Mouse (Mus musculus) intestine, embryonic 14.5 days (tissue): ENCODE data around the gene Slc17a7. TPM values are rescaled to one million over a fixed set of nuclear protein-coding genes. Genes with fewer than 3 reads are reported as not detected.

Experiments used
- ATAC-seq: fragments of 200-750 bp; cut with Nextera tagmentation; replicated peaks from 2 replicates; pipeline ENCODE4 v1.8.0; 2017; ENCODE audit warnings: low read depth, moderate number of reproducible peaks, moderate TSS enrichment, moderate library complexity; ENCODE audit not compliant: low FRiP score, low TSS enrichment
- DNase-seq: peaks from one replicate; pipeline ENCODE4 v3.0.0-alpha.2; 2018; ENCODE audit warnings: low spot score
- H3K27ac ChIP-seq: fragments of 300-500 bp; sonication (generic); 2 replicates; pipeline ENCODE4 v1.5.1; 2014; ENCODE audit warnings: low read depth, mild to moderate bottlenecking, control low read depth
- H3K27me3 ChIP-seq: fragments of 300-500 bp; sonication (generic); replicated peaks from 2 replicates; pipeline ENCODE4 v1.6.1; 2014; ENCODE audit warnings: low read length, control low read depth; ENCODE audit not compliant: control insufficient read depth, insufficient read depth
- H3K36me3 ChIP-seq: fragments of 300-500 bp; sonication (generic); 2 replicates; pipeline ENCODE4 v1.6.1; 2014; ENCODE audit warnings: low read length, control low read depth; ENCODE audit not compliant: control insufficient read depth, insufficient read depth
- H3K4me1 ChIP-seq: fragments of 300-500 bp; sonication (generic); replicated peaks from 2 replicates; pipeline ENCODE4 v1.6.1; 2014; ENCODE audit warnings: low read length, control low read depth, mixed read lengths; ENCODE audit not compliant: control insufficient read depth, insufficient read depth
- H3K4me2 ChIP-seq: fragments of 300-500 bp; sonication (generic); 2 replicates; pipeline ENCODE4 v1.6.1; 2014; ENCODE audit warnings: low read length
- H3K4me3 ChIP-seq: fragments of 300-500 bp; sonication (generic); 2 replicates; pipeline ENCODE4 v1.5.1; 2014; ENCODE audit warnings: low read depth, low read length, control low read depth, mixed read lengths
- H3K9ac ChIP-seq: fragments of 300-500 bp; sonication (generic); 2 replicates; pipeline ENCODE4 v1.6.1; 2014; ENCODE audit warnings: mild to moderate bottlenecking, low read length
- H3K9me3 ChIP-seq: fragments of 300-500 bp; sonication (generic); 2 replicates; pipeline ENCODE4 v1.6.1; 2016; ENCODE audit warnings: low read length, control low read depth; ENCODE audit not compliant: control insufficient read depth
- WGBS: fragments of 180-500 bp; shearing (Covaris S2); extraction: QIAGEN DNeasy Blood & Tissue Kit; methylation state at CpG from one replicate; pipeline ENCODE4 v1.1.7; 2014; 5-methylcytosine and 5-hydroxymethylcytosine counted together
- microRNA counts: library from miRNA; unstranded; fragments of <30 nt; microRNA quantifications from one replicate; lab custom pipeline; 2016
- microRNA-seq: library from miRNA; unstranded; fragments of <30 nt; microRNA quantifications from one replicate; pipeline ENCODE4, GENCODE M21; 2016
- polyA plus RNA-seq: library from polyadenylated mRNA; unstranded; fragments of >200 nt; fragmentation: Nextera tagmentation; extraction: Ambion mirVana; gene quantifications from 2 replicates; pipeline ENCODE4 v1.2.1, GENCODE M21; 2014

The Slc17a7 gene
- polyA plus RNA-seq, 1 experiment from 2014 or later = 0.07 TPM

GRCm38 (mm10) chr7:45216442-45217183, 52.9 kb downstream of the Slc17a7 start:
- DNase-seq (no peak), ATAC-seq (peak; percentile 82)
- Histone ChIP-seq H3K27me3 (peaks cover 9% of the 10 kb centered on the region), H3K4me1 (peaks cover 19% of the 10 kb centered on the region), H3K9ac (peak overlapping the region; percentile 90), H3K27ac (peak overlapping the region; percentile 97), H3K9me3 (no peaks in the 10 kb centered on the region), H3K4me2 (peak overlapping the region; percentile 83), H3K4me3 (peak overlapping the region; percentile 77), H3K36me3 (peaks cover 42% of the 10 kb centered on the region)
- WGBS = 2% methylated on average over 13 of the region's 13 CpGs

DNA sequence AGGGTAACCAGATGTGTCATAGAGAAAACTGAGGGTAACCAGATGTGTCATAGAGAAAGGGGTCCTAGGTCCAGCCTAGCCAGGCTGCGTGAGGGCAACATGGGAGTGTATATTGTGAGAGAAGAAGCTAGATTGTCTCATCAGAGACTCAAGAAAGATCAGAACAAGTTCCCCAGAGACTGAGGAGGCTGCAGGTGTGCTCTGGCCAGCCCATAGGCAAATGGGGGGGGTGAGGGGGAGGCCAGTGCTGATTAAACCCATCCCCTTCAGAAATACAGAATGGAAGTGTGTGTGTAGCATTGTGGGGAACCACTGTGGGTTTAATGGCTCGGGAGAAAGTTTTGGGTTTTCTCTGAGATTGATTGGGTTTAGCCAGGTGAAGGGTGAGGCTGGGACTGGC, 57.9 kb downstream of the Slc17a7 start:
- no peaks in the 10 kb centered on the region for H3K9me3 ChIP-seq
- no peak overlapping the region for H3K27ac ChIP-seq
- 75% methylated on average over 2 of the region's 2 CpGs for WGBS
- DNase-seq (no peak), ATAC-seq (no peak)
- H3K36me3 ChIP-seq = peaks cover 92% of the 10 kb centered on the region
- H3K27me3 ChIP-seq = no peaks in the 10 kb centered on the region
- H3K4me1 ChIP-seq = peaks cover 17% of the 10 kb centered on the region
- H3K4me3 ChIP-seq = no peak overlapping the region
- H3K9ac ChIP-seq = no peak overlapping the region
- no peak overlapping the region for H3K4me2 ChIP-seq

DNA sequence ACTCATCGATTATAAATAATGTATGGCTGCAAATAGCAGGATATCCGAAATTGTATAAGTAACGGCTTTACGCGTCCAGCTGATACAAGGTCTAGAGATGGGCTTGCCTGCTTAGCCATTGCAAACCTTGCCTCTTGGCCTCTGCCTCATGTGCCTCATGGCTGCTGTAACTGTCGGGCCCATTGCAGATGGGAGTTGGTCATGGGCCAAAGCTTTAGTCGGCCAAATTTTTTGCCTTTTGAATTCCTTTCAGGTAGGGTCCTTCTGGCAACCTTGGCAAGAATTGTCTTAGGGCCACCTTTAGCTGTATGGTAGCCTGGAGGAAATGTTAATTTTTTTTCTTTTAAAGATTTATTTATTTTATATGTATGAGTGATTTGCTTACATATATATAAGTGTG, 61.1 kb downstream of the Slc17a7 start:
- DNase-seq = no peak
- no peak for ATAC-seq
- no peaks in the 10 kb centered on the region for H3K9me3 ChIP-seq
- H3K9ac ChIP-seq = no peak overlapping the region
- no peak overlapping the region for H3K4me2 ChIP-seq
- 93% methylated on average over 7 of the region's 7 CpGs for WGBS
- H3K27me3 ChIP-seq = no peaks in the 10 kb centered on the region
- no peak overlapping the region for H3K4me3 ChIP-seq
- H3K4me1 ChIP-seq = no peaks in the 10 kb centered on the region
- peaks cover 98% of the 10 kb centered on the region for H3K36me3 ChIP-seq
- H3K27ac ChIP-seq = no peak overlapping the region

MicroRNAs within 50 kb of the gene (microRNA counts, 519-probe panel; counts per million panel counts)
- microRNA mmu-miR-150 (lab: Ali Mortazavi, UCI) = 2,584 counts per million, percentile 27 among the panel's probes with 10 or more counts

Small RNAs within 50 kb of the gene (microRNA-seq; reads per million reads assigned to microRNA genes)
- gene Mir150 (16.3 reads per million, percentile 44 among the genes with 10 or more reads in this experiment), gene Mir5121 (11.8 reads per million, percentile 41 among the genes with 10 or more reads in this experiment), gene Mir7055 (not detected)

Other genes starting within 250 kb of the Slc17a7 start
- 62.9 and 68.3 TPM in 2 replicates for gene Ap2a1, start 234.5 kb upstream of the Slc17a7 start, polyA plus RNA-seq
- gene Tsks, start 220.7 kb upstream of the Slc17a7 start, polyA plus RNA-seq = not detected in 2 replicates
- 21.9 and 24.7 TPM in 2 replicates for gene Cpt1c, start 189.1 kb upstream of the Slc17a7 start, polyA plus RNA-seq
- 208 and 211 TPM in 2 replicates for gene Prmt1, start 177.4 kb upstream of the Slc17a7 start, polyA plus RNA-seq
- 84.3 and 91.7 TPM in 2 replicates for gene Irf3, start 166.3 kb upstream of the Slc17a7 start, polyA plus RNA-seq
- gene Bcl2l12, start 165.2 kb upstream of the Slc17a7 start, polyA plus RNA-seq = 54.3 and 55.2 TPM in 2 replicates
- gene Scaf1, start 147.6 kb upstream of the Slc17a7 start, polyA plus RNA-seq = 45.3 and 49.4 TPM in 2 replicates
- gene Rras, start 146.0 kb upstream of the Slc17a7 start, polyA plus RNA-seq = 69.1 and 70.2 TPM in 2 replicates
- 14.0 and 15.0 TPM in 2 replicates for gene Prr12, start 111.1 kb upstream of the Slc17a7 start, polyA plus RNA-seq
- 57.2 and 63.0 TPM in 2 replicates for gene Nosip, start 101.5 kb upstream of the Slc17a7 start, polyA plus RNA-seq
- 21.8 and 24.0 TPM in 2 replicates for gene Prrg2, start 101.3 kb upstream of the Slc17a7 start, polyA plus RNA-seq
- gene Rcn3, start 71.7 kb upstream of the Slc17a7 start, polyA plus RNA-seq = 313 and 323 TPM in 2 replicates
- 64.1 and 65.1 TPM in 2 replicates for gene Fcgrt, start 60.1 kb upstream of the Slc17a7 start, polyA plus RNA-seq
- gene Rps11, start 39.5 kb upstream of the Slc17a7 start, polyA plus RNA-seq = 1,923 and 1,961 TPM in 2 replicates
- 1,687 and 1,710 TPM in 2 replicates for gene Rpl13a, start 35.2 kb upstream of the Slc17a7 start, polyA plus RNA-seq
- 0.72 and 0.81 TPM in 2 replicates for gene Gm45713, start 27.7 kb upstream of the Slc17a7 start, polyA plus RNA-seq
- gene Flt3l, start 27.5 kb upstream of the Slc17a7 start, polyA plus RNA-seq = 1.3 and 2.1 TPM in 2 replicates
- gene Pih1d1, start 9.6 kb upstream of the Slc17a7 start, polyA plus RNA-seq = 108 and 113 TPM in 2 replicates
- 50.9 and 66.6 TPM in 2 replicates for gene Aldh16a1, start 9.4 kb upstream of the Slc17a7 start, polyA plus RNA-seq
- not detected in 2 replicates for gene Gfy, start 15.6 kb downstream of the Slc17a7 start, polyA plus RNA-seq
- gene Pth2, start 17.0 kb downstream of the Slc17a7 start, polyA plus RNA-seq = not detected in 2 replicates
- gene Ccdc155, start 40.9 kb downstream of the Slc17a7 start, polyA plus RNA-seq = 0.43 and 0.73 TPM in 2 replicates
- 0.80 and 1.0 TPM in 2 replicates for gene Dkkl1, start 48.2 kb downstream of the Slc17a7 start, polyA plus RNA-seq
- gene Tead2, start 51.8 kb downstream of the Slc17a7 start, polyA plus RNA-seq = 129 and 139 TPM in 2 replicates
- gene Cd37, start 75.2 kb downstream of the Slc17a7 start, polyA plus RNA-seq = 2.6 and 3.0 TPM in 2 replicates
- gene Slc6a16, start 77.1 kb downstream of the Slc17a7 start, polyA plus RNA-seq = 0.24 TPM in 1 of 2 replicates, not detected in the other
- gene Slc6a21, start 113.6 kb downstream of the Slc17a7 start, polyA plus RNA-seq = not detected in 2 replicates
- gene Trpm4, start 169.8 kb downstream of the Slc17a7 start, polyA plus RNA-seq = 18.7 and 21.3 TPM in 2 replicates
- 0.58 and 0.63 TPM in 2 replicates for gene Hrc, start 171.3 kb downstream of the Slc17a7 start, polyA plus RNA-seq
- gene Ppfia3, start 203.1 kb downstream of the Slc17a7 start, polyA plus RNA-seq = 5.5 and 5.8 TPM in 2 replicates
- gene Lin7b, start 206.6 kb downstream of the Slc17a7 start, polyA plus RNA-seq = 3.0 and 3.2 TPM in 2 replicates
- gene Snrnp70, start 231.8 kb downstream of the Slc17a7 start, polyA plus RNA-seq = 77.1 and 86.0 TPM in 2 replicates
- gene Kcna7, start 241.7 kb downstream of the Slc17a7 start, polyA plus RNA-seq = 0.11 TPM in 1 of 2 replicates, not detected in the other
- 2.3 and 3.9 TPM in 2 replicates for gene Ntf5, start 249.7 kb downstream of the Slc17a7 start, polyA plus RNA-seq